ENCODE assay signal across 8 mouse cellular contexts in the genomic region with DNA sequence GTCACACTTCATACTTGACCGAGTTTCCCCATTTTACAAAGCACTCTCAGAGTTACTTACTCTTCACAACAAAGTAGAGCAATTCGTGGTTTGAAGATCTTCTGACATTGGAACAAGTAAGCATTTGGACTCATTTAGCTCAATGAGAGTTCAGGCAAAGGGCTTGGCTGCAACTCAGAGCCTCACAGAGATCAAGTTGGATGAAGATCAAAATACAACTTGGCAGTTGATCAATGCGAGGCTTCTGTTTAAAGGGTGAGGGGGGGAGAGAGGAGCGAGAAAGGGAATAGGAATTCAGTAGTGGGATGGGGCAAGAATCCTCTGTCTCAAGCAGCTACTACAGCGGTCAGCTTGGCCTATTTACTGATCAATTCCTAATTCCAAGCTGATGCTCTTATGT. TPM values are rescaled to one million over a fixed set of nuclear protein-coding genes. Genes with fewer than 3 reads are reported as not detected.
DNase-seq lines count a peak whose midpoint lies in the region; ATAC-seq lines count a peak whose summit lies in the region.

No protein-coding gene starts in this region.

- DNase-seq in adrenal gland, postnatal 14 days = peak; percentile 48
- no peak for DNase-seq in adrenal gland, adult 18-20 months (ENCODE audit: low spot score in 2 of 2)
- DNase-seq in layer of hippocampus, adult 11-12 months (ENCODE audit: low spot score) = peak; percentile 65
- no peak for DNase-seq in layer of hippocampus, postnatal 25 days (ENCODE audit: extremely low spot score in 1 of 2, low spot score in 1 of 2)
- DNase-seq in lung, postnatal 25 days (ENCODE audit: low spot score) = peak; percentile 44
- DNase-seq in B cell, adult 2 months = no peak
- DNase-seq in spleen, adult 12 weeks (ENCODE audit: low spot score) = no peak

- peak; percentile 47 for ATAC-seq in frontal cortex, adult (ENCODE audit: low TSS enrichment)

RNA-seq across cellular contexts. Expression of gene Prdx6, which starts 26.2 kb away (rescaled TPM):
- 401 and 414 TPM in 2 replicates for total RNA-seq in adrenal gland, postnatal 14 days (2021)
- total RNA-seq in adrenal gland, adult 18-20 months (2021) = 100 to 1,000 TPM; 307 to 605 TPM
- 100 to 1,000 TPM; 300 to 347 TPM for total RNA-seq in layer of hippocampus, postnatal 25 days (2021)

Comparison
In these comparisons a context has a peak if more than half of its experiments do, and no peak if none do; other contexts are left out.
1. DNase-seq: peak in adrenal gland, postnatal 14 days (single experiment), layer of hippocampus, adult 11-12 months (single experiment) and lung, postnatal 25 days (single experiment); none in adrenal gland, adult 18-20 months (0 of 2), layer of hippocampus, postnatal 25 days (0 of 2), B cell, adult 2 months (0 of 2) and spleen, adult 12 weeks (single experiment).